Mouse (Mus musculus) midbrain, postnatal 0 days (tissue): Measurements from ENCODE around the gene Krtap11-1. TPM values are rescaled to one million over a fixed set of nuclear protein-coding genes. Genes with fewer than 3 reads are reported as not detected.

Experiments
- ATAC-seq: fragments of 200-750 bp; cut with Nextera tagmentation; 2 replicates; pipeline ENCODE4 v1.8.0; 2017; ENCODE audit warnings: moderate number of reproducible peaks, mild to moderate bottlenecking, moderate TSS enrichment, moderate library complexity; ENCODE audit not compliant: low FRiP score
- DNase-seq: peaks from one replicate; pipeline ENCODE4 v3.0.0-alpha.2; 2015; ENCODE audit warnings: low spot score
- H3K27ac ChIP-seq: fragments of 300-500 bp; sonication (generic); 2 replicates; pipeline ENCODE4 v1.5.1; 2014; ENCODE audit warnings: low read depth, mild to moderate bottlenecking, low read length, mixed read lengths
- H3K27me3 ChIP-seq: fragments of 300-500 bp; sonication (generic); 2 replicates; pipeline ENCODE4 v1.6.1; 2014; ENCODE audit warnings: low read length, control low read depth, mixed read lengths; ENCODE audit not compliant: insufficient read depth
- H3K36me3 ChIP-seq: fragments of 300-500 bp; sonication (generic); 2 replicates; pipeline ENCODE4 v1.6.1; 2014; ENCODE audit warnings: low read length, control low read depth, mixed read lengths; ENCODE audit not compliant: insufficient read depth
- H3K4me1 ChIP-seq: fragments of 300-500 bp; sonication (generic); 2 replicates; pipeline ENCODE4 v1.6.1; 2014; ENCODE audit warnings: mild to moderate bottlenecking, control low read depth, antibody characterized with exemption, low read length, mixed read lengths; ENCODE audit not compliant: insufficient read depth
- H3K4me2 ChIP-seq: fragments of 300-500 bp; sonication (generic); 2 replicates; pipeline ENCODE4 v1.6.1; 2014; ENCODE audit warnings: low read depth, mild to moderate bottlenecking, low read length, mixed read lengths; ENCODE audit not compliant: poor library complexity, severe bottlenecking
- H3K4me3 ChIP-seq: fragments of 300-500 bp; sonication (generic); 2 replicates; pipeline ENCODE4 v1.5.1; 2014; ENCODE audit warnings: low read depth, mild to moderate bottlenecking, low read length, moderate library complexity
- H3K9ac ChIP-seq: fragments of 300-500 bp; sonication (generic); replicated peaks from 2 replicates; pipeline ENCODE4 v1.6.1; 2014; ENCODE audit warnings: mild to moderate bottlenecking, low read length, moderate library complexity, mixed read lengths; ENCODE audit not compliant: poor library complexity, severe bottlenecking
- H3K9me3 ChIP-seq: fragments of 300-500 bp; sonication (generic); 2 replicates; pipeline ENCODE4 v1.6.1; 2016; ENCODE audit warnings: low read length, control low read depth
- CTCF ChIP-seq: IDR thresholded peaks from 2 replicates; pipeline ENCODE4 v1.5.1; 2016; ENCODE audit warnings: antibody characterized with exemption, mild to moderate bottlenecking
- WGBS: fragments of 180-500 bp; shearing (Covaris S2); extraction: QIAGEN DNeasy Blood & Tissue Kit; methylation state at CpG from one replicate; pipeline ENCODE4 v1.1.7; 2014; 5-methylcytosine and 5-hydroxymethylcytosine counted together
- polyA plus RNA-seq: library from polyadenylated mRNA; unstranded; fragments of >200 nt; fragmentation: Nextera tagmentation; extraction: Ambion mirVana; gene quantifications from 2 replicates; pipeline ENCODE4 v1.2.1, GENCODE M21; 2015
- total RNA-seq: library from RNA; depleted of rRNA; stranded (reverse); fragments of >200 nt; gene quantifications from 2 replicates; pipeline ENCODE4 v1.2.3, GENCODE M21; 2014

Gene Krtap11-1
- total and polyA plus RNA-seq, 2 experiments from 2014 or later, result not detected

GRCm38 (mm10) chr16:89606951-89607350 lies 36.0 kb upstream of the Krtap11-1 start:
- Histone ChIP-seq H3K9me3 (no peaks in the 10 kb centered on the region), H3K4me1 (no peaks in the 10 kb centered on the region), H3K36me3 (no peaks in the 10 kb centered on the region), H3K27me3 (no peaks in the 10 kb centered on the region), H3K27ac (no peak overlapping the region), H3K4me2 (no peak overlapping the region), H3K4me3 (no peak overlapping the region), H3K9ac (no peak overlapping the region)
- ATAC-seq, result no peak
- no peak for TF ChIP-seq CTCF
- no peak for DNase-seq
- WGBS, result 90% methylated on average over 3 of the region's 3 CpGs

GRCm38 (mm10) chr16:89587209-89587608 lies 16.2 kb upstream of the Krtap11-1 start:
- Histone ChIP-seq H3K27ac (no peak overlapping the region), H3K36me3 (no peaks in the 10 kb centered on the region), H3K9me3 (peaks cover 4% of the 10 kb centered on the region; the same call in 1 of the 2 replicates), H3K4me3 (no peak overlapping the region), H3K4me1 (0 out of 2 replicates have a peak, but pooled peaks cover 3% of the 10 kb centered on the region), H3K4me2 (no peak overlapping the region), H3K27me3 (no peaks in the 10 kb centered on the region), H3K9ac (no peak overlapping the region)
- no peak for TF ChIP-seq CTCF
- 67% methylated on average over 3 of the region's 3 CpGs for WGBS
- no peak for DNase-seq
- ATAC-seq, result no peak

- no peak for DNase-seq
- ATAC-seq, result no peak
- Histone ChIP-seq H3K27ac (no peak overlapping the region), H3K27me3 (no peaks in the 10 kb centered on the region), H3K9ac (no peak overlapping the region), H3K9me3 (no peaks in the 10 kb centered on the region), H3K4me2 (no peak overlapping the region), H3K4me3 (no peak overlapping the region), H3K36me3 (no peaks in the 10 kb centered on the region), H3K4me1 (0 out of 2 replicates have a peak, but pooled peaks cover 3% of the 10 kb centered on the region)
- no peak for TF ChIP-seq CTCF
- 70% methylated on average over 9 of the region's 9 CpGs for WGBS
Observed at GRCm38 (mm10) chr16:89585604-89586508, 14.9 kb upstream of the Krtap11-1 start.

GRCm38 (mm10) chr16:89581658-89582057 lies 10.7 kb upstream of the Krtap11-1 start:
- Histone ChIP-seq H3K4me3 (no peak overlapping the region), H3K36me3 (no peaks in the 10 kb centered on the region), H3K27ac (no peak overlapping the region), H3K27me3 (no peaks in the 10 kb centered on the region), H3K9me3 (no peaks in the 10 kb centered on the region), H3K4me2 (no peak overlapping the region), H3K9ac (no peak overlapping the region), H3K4me1 (0 out of 2 replicates have a peak, but pooled peaks cover 2% of the 10 kb centered on the region)
- 95% methylated on average over 2 of the region's 2 CpGs for WGBS
- ATAC-seq (no peak), DNase-seq (no peak)
- TF ChIP-seq CTCF, result no peak

GRCm38 (mm10) chr16:89570516-89570915 lies 467 bp downstream of the Krtap11-1 start:
- DNase-seq (peak; percentile 65), ATAC-seq (no peak; the same call in 1 of the 2 replicates)
- no peaks in the 10 kb centered on the region for H3K9me3 ChIP-seq
- no peaks in the 10 kb centered on the region for H3K36me3 ChIP-seq
- no peaks in the 10 kb centered on the region for H3K27me3 ChIP-seq
- H3K4me3 ChIP-seq, result no peak overlapping the region
- no peaks in the 10 kb centered on the region for H3K4me1 ChIP-seq
- H3K27ac ChIP-seq, result no peak overlapping the region
- no peak overlapping the region for H3K4me2 ChIP-seq
- no peak for TF ChIP-seq CTCF
- H3K9ac ChIP-seq, result no peak overlapping the region
- WGBS, result 92% methylated on average over 9 of the region's 9 CpGs

GRCm38 (mm10) chr16:89569136-89569535 lies 1.8 kb downstream of the Krtap11-1 start:
- Histone ChIP-seq H3K27me3 (no peaks in the 10 kb centered on the region), H3K4me2 (no peak overlapping the region), H3K27ac (no peak overlapping the region), H3K9me3 (no peaks in the 10 kb centered on the region), H3K9ac (no peak overlapping the region), H3K4me1 (no peaks in the 10 kb centered on the region), H3K36me3 (no peaks in the 10 kb centered on the region), H3K4me3 (no peak overlapping the region)
- no peak for TF ChIP-seq CTCF
- ATAC-seq (no peak), DNase-seq (peak; percentile 59)
- 78% methylated on average over 6 of the region's 6 CpGs for WGBS
